Mouse (Mus musculus) midbrain, embryonic 14.5 days (tissue): ENCODE results near the gene Dpp9. TPM values are rescaled to one million over a fixed set of nuclear protein-coding genes. Genes with fewer than 3 reads are reported as not detected.
A peak's percentile ranks its signal among the peaks of the same experiment; 100 is the strongest.

Source experiments
- ATAC-seq: fragments of 200-750 bp; cut with Nextera tagmentation; 2 replicates; pipeline ENCODE4 v1.8.0; 2017; ENCODE audit warnings: moderate number of reproducible peaks, moderate library complexity; ENCODE audit not compliant: low FRiP score, low TSS enrichment
- DNase-seq: peaks from one replicate; pipeline ENCODE4 v3.0.0-alpha.2; 2015
- H3K27ac ChIP-seq: fragments of 300-500 bp; sonication (generic); replicated peaks from 2 replicates; pipeline ENCODE4 v1.5.1; 2014; ENCODE audit warnings: mild to moderate bottlenecking, low read depth, low read length, moderate library complexity
- H3K27me3 ChIP-seq: fragments of 300-500 bp; sonication (generic); 2 replicates; pipeline ENCODE4 v1.6.1; 2014; ENCODE audit warnings: low read length, control low read depth, mixed read lengths; ENCODE audit not compliant: control insufficient read depth, insufficient read depth
- H3K36me3 ChIP-seq: fragments of 300-500 bp; sonication (generic); 2 replicates; pipeline ENCODE4 v1.6.1; 2014; ENCODE audit warnings: low read length, control low read depth; ENCODE audit not compliant: control insufficient read depth, insufficient read depth
- H3K4me1 ChIP-seq: fragments of 300-500 bp; sonication (generic); 2 replicates; pipeline ENCODE4 v1.6.1; 2014; ENCODE audit warnings: mild to moderate bottlenecking, antibody characterized with exemption, low read length, control low read depth; ENCODE audit not compliant: control insufficient read depth, insufficient read depth
- H3K4me2 ChIP-seq: fragments of 300-500 bp; sonication (generic); 2 replicates; pipeline ENCODE4 v1.6.1; 2014; ENCODE audit warnings: mild to moderate bottlenecking, low read length, moderate library complexity
- H3K4me3 ChIP-seq: fragments of 300-500 bp; sonication (generic); replicated peaks from 2 replicates; pipeline ENCODE4 v1.5.1; 2014; ENCODE audit warnings: low read depth, low read length
- H3K9ac ChIP-seq: fragments of 300-500 bp; sonication (generic); replicated peaks from 2 replicates; pipeline ENCODE4 v1.6.1; 2014; ENCODE audit warnings: mild to moderate bottlenecking, low read length, moderate library complexity
- H3K9me3 ChIP-seq: fragments of 300-500 bp; sonication (generic); 2 replicates; pipeline ENCODE4 v1.6.1; 2016; ENCODE audit warnings: low read length, control low read depth, mixed read lengths; ENCODE audit not compliant: control insufficient read depth
- WGBS: fragments of 180-500 bp; shearing (Covaris S2); extraction: QIAGEN DNeasy Blood & Tissue Kit; methylation state at CpG from one replicate; pipeline ENCODE4 v1.1.7; 2014; 5-methylcytosine and 5-hydroxymethylcytosine counted together
- polyA plus RNA-seq: library from polyadenylated mRNA; unstranded; fragments of >200 nt; fragmentation: Nextera tagmentation; extraction: Ambion mirVana; gene quantifications from 2 replicates; pipeline ENCODE4 v1.2.1, GENCODE M21; 2014

Dpp9 gene
- polyA plus RNA-seq, 1 experiment from 2014 or later, result 26.7 TPM

DNA sequence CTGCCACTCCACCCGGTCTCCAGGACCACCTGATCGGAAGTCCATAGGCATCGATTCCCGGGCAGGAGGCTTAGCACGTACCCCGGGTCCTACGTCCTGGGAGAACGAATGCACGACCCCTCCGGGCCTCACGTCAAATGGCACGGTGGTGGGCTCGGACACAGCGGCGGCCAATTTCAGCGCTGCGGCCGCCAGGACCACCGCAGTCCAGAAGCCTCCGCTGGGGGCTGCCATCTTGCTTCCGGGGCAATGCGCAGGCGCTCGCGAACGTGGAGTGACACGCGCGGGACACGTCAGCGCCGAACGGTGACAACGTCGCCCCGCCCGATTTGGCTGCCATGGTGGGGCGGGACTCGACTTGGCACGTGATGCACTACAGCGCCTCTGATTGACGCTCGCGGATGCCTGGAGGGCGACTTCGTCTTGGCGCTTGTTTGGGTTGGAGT, 35.0 kb downstream of the Dpp9 start, which contains the start of gene Mydgf:
Mydgf (minus strand) TSS at position 263 of the 446 bp plus-strand sequence.
- Histone ChIP-seq H3K27me3 (no peaks in the 10 kb centered on the region), H3K36me3 (peaks cover 57% of the 10 kb centered on the region), H3K9ac (peak within 1 kb of the TSS; percentile 70), H3K4me2 (peak within 1 kb of the TSS; percentile 66), H3K27ac (peak within 1 kb of the TSS; percentile 55), H3K9me3 (no peaks in the 10 kb centered on the region), H3K4me1 (peaks cover 13% of the 10 kb centered on the region), H3K4me3 (peak within 1 kb of the TSS; percentile 78)
- DNase-seq, result peak; percentile 98
- WGBS, result under 1% methylated on average over 47 of the region's 47 CpGs
- ATAC-seq, result peak; percentile 93

- Histone ChIP-seq H3K4me3 (peak overlapping the region; percentile 78), H3K9ac (peak overlapping the region; percentile 70), H3K4me2 (peak overlapping the region; percentile 66), H3K4me1 (peaks cover 13% of the 10 kb centered on the region), H3K27me3 (no peaks in the 10 kb centered on the region), H3K27ac (peak overlapping the region; percentile 55), H3K36me3 (peaks cover 53% of the 10 kb centered on the region), H3K9me3 (no peaks in the 10 kb centered on the region)
- WGBS, result 3% methylated on average over 14 of the region's 14 CpGs
- ATAC-seq (peak; percentile 16; the same call in 1 of the 2 replicates), DNase-seq (no peak)
These were observed 35.6 kb downstream of the Dpp9 start for GRCm38 (mm10) chr17:56182975-56183657.

DNA sequence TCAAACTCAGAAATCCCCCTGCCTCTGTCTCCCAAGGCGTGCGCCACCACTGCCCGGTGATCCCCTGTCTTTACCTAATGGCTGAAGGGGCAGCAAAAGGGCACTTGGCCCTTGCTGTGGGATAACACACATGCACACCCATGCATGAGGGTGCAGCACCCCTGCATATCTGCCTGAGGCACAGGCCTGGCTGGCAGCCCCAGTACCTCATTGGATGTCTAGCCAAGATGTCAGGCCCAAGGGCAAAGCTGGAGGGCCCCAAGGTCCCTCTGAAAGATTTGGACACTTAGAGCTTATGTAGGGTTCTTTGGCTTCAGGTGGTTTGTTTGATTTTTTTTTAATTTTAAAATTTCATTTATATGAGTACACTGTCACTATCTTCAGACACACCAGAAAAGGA, 43.3 kb downstream of the Dpp9 start:
- Histone ChIP-seq H3K27ac (no peak overlapping the region), H3K4me3 (no peak overlapping the region), H3K36me3 (peaks cover 56% of the 10 kb centered on the region), H3K9me3 (no peaks in the 10 kb centered on the region), H3K27me3 (no peaks in the 10 kb centered on the region), H3K4me1 (no peaks in the 10 kb centered on the region), H3K4me2 (no peak overlapping the region), H3K9ac (no peak overlapping the region)
- DNase-seq, result no peak
- ATAC-seq, result no peak
- WGBS, result 95% methylated on average over 3 of the region's 3 CpGs

- Histone ChIP-seq H3K4me1 (no peaks in the 10 kb centered on the region), H3K27ac (no peak overlapping the region), H3K36me3 (peaks cover 39% of the 10 kb centered on the region), H3K27me3 (no peaks in the 10 kb centered on the region), H3K4me2 (no peak overlapping the region), H3K9me3 (no peaks in the 10 kb centered on the region), H3K4me3 (no peak overlapping the region), H3K9ac (no peak overlapping the region)
- no peak for ATAC-seq
- no peak for DNase-seq
- WGBS, result 62% methylated on average over 10 of the region's 10 CpGs
These were observed 45.2 kb downstream of the Dpp9 start for GRCm38 (mm10) chr17:56173401-56174046.

DNA sequence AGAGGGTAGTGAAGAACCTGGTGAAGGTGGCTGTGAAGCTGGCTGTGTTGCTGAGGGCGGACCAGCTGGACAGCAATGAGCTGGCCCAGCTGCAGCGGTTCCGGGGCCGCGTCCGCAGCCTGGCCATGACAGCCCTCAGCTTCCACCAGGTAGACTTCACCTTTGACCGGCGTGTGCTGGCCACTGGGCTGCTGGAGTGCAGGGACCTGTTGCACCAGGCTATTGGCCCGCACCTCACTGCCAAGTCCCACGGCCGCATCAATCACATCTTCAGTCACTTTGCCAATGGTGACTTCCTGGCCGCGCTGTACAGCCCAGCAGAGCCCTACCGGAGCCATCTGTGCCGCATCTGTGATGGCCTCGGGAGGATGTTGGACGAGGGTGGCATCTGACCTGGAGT, 46.8 kb downstream of the Dpp9 start:
- peaks cover 24% of the 10 kb centered on the region for H3K36me3 ChIP-seq
- H3K27ac ChIP-seq, result no peak overlapping the region
- DNase-seq, result no peak
- H3K9me3 ChIP-seq, result no peaks in the 10 kb centered on the region
- no peak overlapping the region for H3K4me2 ChIP-seq
- 94% methylated on average over 17 of the region's 17 CpGs for WGBS
- no peak overlapping the region for H3K4me3 ChIP-seq
- no peaks in the 10 kb centered on the region for H3K4me1 ChIP-seq
- H3K27me3 ChIP-seq, result no peaks in the 10 kb centered on the region
- no peak for ATAC-seq
- no peak overlapping the region for H3K9ac ChIP-seq

GRCm38 (mm10) chr17:56171456-56171855, 47.2 kb downstream of the Dpp9 start:
- 77% methylated on average over 9 of the region's 9 CpGs for WGBS
- Histone ChIP-seq H3K27me3 (no peaks in the 10 kb centered on the region), H3K4me3 (no peak overlapping the region), H3K9ac (no peak overlapping the region), H3K4me2 (no peak overlapping the region), H3K27ac (no peak overlapping the region), H3K36me3 (peaks cover 20% of the 10 kb centered on the region), H3K9me3 (no peaks in the 10 kb centered on the region), H3K4me1 (no peaks in the 10 kb centered on the region)
- no peak for ATAC-seq
- no peak for DNase-seq

DNA sequence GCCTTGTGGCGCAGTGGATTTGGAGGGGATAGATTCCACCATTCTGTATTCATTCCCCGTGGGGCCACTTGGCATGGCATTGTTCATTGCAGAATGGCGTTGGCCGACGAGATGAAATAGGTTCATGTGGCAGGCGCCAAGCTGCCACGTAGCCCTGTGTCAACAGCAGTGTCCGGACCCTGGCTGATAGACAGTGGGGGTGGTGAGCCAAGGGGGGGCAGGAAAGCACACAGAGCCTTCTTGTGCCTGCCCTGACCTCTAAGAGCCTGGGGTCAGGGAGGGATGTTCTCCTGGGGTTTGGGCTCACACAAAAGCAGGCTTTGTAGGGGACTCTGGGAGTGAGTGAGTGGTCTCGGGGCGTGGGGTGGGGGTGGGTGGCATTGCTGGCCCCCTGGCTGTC, 48.1 kb downstream of the Dpp9 start:
- Histone ChIP-seq H3K4me2 (no peak overlapping the region), H3K36me3 (peaks cover 12% of the 10 kb centered on the region), H3K9me3 (no peaks in the 10 kb centered on the region), H3K27ac (no peak overlapping the region), H3K4me3 (no peak overlapping the region), H3K4me1 (no peaks in the 10 kb centered on the region), H3K27me3 (no peaks in the 10 kb centered on the region), H3K9ac (no peak overlapping the region; the same call in 1 of the 2 replicates)
- ATAC-seq (no peak), DNase-seq (peak; percentile 40)
- WGBS, result 18% methylated on average over 10 of the region's 10 CpGs

- ATAC-seq (no peak), DNase-seq (no peak)
- no peak overlapping the region for H3K4me3 ChIP-seq
- no peak overlapping the region for H3K4me2 ChIP-seq
- peaks cover 4% of the 10 kb centered on the region; the same call in 1 of the 2 replicates for H3K36me3 ChIP-seq
- H3K9ac ChIP-seq, result no peak overlapping the region
- 70% methylated on average over 6 of the region's 6 CpGs for WGBS
- no peak overlapping the region for H3K27ac ChIP-seq
- no peaks in the 10 kb centered on the region for H3K27me3 ChIP-seq
- no peaks in the 10 kb centered on the region for H3K9me3 ChIP-seq
- no peaks in the 10 kb centered on the region for H3K4me1 ChIP-seq
These were observed 48.9 kb downstream of the Dpp9 start for GRCm38 (mm10) chr17:56169830-56170229.
